In the genomic region with DNA sequence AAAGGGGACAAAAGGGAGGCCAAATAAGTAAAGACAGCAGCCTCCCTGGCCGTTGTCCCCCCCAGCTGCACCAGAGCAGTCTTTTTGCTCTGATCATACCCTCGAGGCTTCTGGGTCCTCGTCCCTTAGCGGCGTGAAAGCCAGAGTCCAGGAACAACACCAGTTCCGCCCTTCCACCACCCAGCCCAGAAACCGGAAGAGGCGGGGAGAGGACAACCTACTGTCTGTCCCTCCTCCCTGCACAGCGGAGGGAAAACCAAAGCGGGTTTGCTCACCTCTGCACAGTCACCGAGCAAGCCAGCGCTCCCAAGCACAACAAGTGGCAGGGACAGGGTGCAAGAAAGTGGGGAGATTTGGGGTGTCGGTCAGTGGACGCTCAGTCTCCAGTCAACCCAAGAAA, we compare ENCODE assay signal across 1 mouse cellular context.
A peak's percentile ranks its signal among the peaks of the same experiment; 100 is the strongest.
TF ChIP-seq lines count a peak whose summit lies in the region.

No protein-coding gene starts in this region.

TF ChIP-seq in CH12.LX, 34 proteins besides CTCF, POLR2A, EP300 and RAD21 (continued from another document):
- TF ChIP-seq JUN (IDR thresholded peaks at IDR 0.05; ENCODE audit: insufficient read depth, low read depth, low read length) = no peak
- peak; percentile 80; the same call in 1 of the 2 replicates for TF ChIP-seq MXI1 (IDR thresholded peaks at IDR 0.05; ENCODE audit: low read depth, low read length)
- TF ChIP-seq GABPA (IDR thresholded peaks at IDR 0.05; ENCODE audit: insufficient replicate concordance, low read depth, low read length) = no peak
- TF ChIP-seq E2F4 (IDR thresholded peaks at IDR 0.05; ENCODE audit: insufficient replicate concordance, low read depth, low read length) = no peak
- TF ChIP-seq KAT2A (IDR thresholded peaks at IDR 0.05; ENCODE audit: insufficient replicate concordance, low read length) = 0 out of 2 replicates have a peak, but pooled peaks have one; percentile 51
- peak; percentile 36; the same call in 1 of the 2 replicates for TF ChIP-seq NRF1 (IDR thresholded peaks at IDR 0.05; ENCODE audit: low read depth, low read length)
- peak; percentile 82 for TF ChIP-seq HCFC1 (IDR thresholded peaks at IDR 0.05; ENCODE audit: low read depth, low read length)
- TF ChIP-seq ELF1 (IDR thresholded peaks at IDR 0.05; ENCODE audit: low read depth, low read length) = peak; percentile 98
- no peak for TF ChIP-seq USF2 (conservative IDR thresholded peaks at IDR 0.05; ENCODE audit: low read depth, low read length)
- TF ChIP-seq RCOR1 (conservative IDR thresholded peaks at IDR 0.05; ENCODE audit: low read depth, low read length) = no peak
- TF ChIP-seq TCF12 (IDR thresholded peaks at IDR 0.05; ENCODE audit: low read depth, low read length) = peak; percentile 88
- no peak for TF ChIP-seq SMC3 (IDR thresholded peaks at IDR 0.05; ENCODE audit: low read depth, low read length)
- TF ChIP-seq ETS1 (conservative IDR thresholded peaks at IDR 0.05; ENCODE audit: low read depth, low read length) = no peak
- TF ChIP-seq USF1 (IDR thresholded peaks at IDR 0.05; ENCODE audit: low read depth, low read length) = no peak
- no peak for TF ChIP-seq MAFK (IDR thresholded peaks at IDR 0.05; ENCODE audit: insufficient replicate concordance, low read length)
- TF ChIP-seq UBTF (IDR thresholded peaks at IDR 0.05; ENCODE audit: low read depth, low read length) = no peak
- TF ChIP-seq TBP (conservative IDR thresholded peaks at IDR 0.05; ENCODE audit: low read depth, low read length) = peak; percentile 88
- no peak for TF ChIP-seq BHLHE40 (IDR thresholded peaks at IDR 0.05; ENCODE audit: low read depth, low read length)
- TF ChIP-seq ZMIZ1 (IDR thresholded peaks at IDR 0.05; ENCODE audit: low read depth, low read length) = peak; percentile 86; the same call in 1 of the 2 replicates
- TF ChIP-seq MAX (IDR thresholded peaks at IDR 0.05; ENCODE audit: low read length) = peak; percentile 70
- no peak for TF ChIP-seq CHD2 (IDR thresholded peaks at IDR 0.05; ENCODE audit: low read length)
- TF ChIP-seq SIN3A (IDR thresholded peaks at IDR 0.05; ENCODE audit: low read length) = peak; percentile 92
- peak; percentile 79; the same call in 1 of the 2 replicates for TF ChIP-seq POLR2AphosphoS2 (IDR thresholded peaks at IDR 0.05; ENCODE audit: low read depth, low read length)
- no peak for TF ChIP-seq PAX5 (IDR thresholded peaks at IDR 0.05; ENCODE audit: low read length)
- peak; percentile 97 for TF ChIP-seq NELFE (IDR thresholded peaks at IDR 0.05; ENCODE audit: low read depth, low read length)
- TF ChIP-seq ZKSCAN1 (IDR thresholded peaks at IDR 0.05; ENCODE audit: borderline replicate concordance, low read depth, low read length) = no peak
- no peak for TF ChIP-seq ZNF384 (IDR thresholded peaks at IDR 0.05; ENCODE audit: low read depth, low read length)
- TF ChIP-seq MAZ (IDR thresholded peaks at IDR 0.05; ENCODE audit: low read depth, low read length) = peak; percentile 42; the same call in 1 of the 2 replicates
TF ChIP-seq in CH12.LX: peak in this region for 15.
